Mouse (Mus musculus) hindbrain, embryonic 13.5 days (tissue): ENCODE data around the gene Bach1. TPM values are rescaled to one million over a fixed set of nuclear protein-coding genes. Genes with fewer than 3 reads are reported as not detected.

ENCODE experiments used
- ATAC-seq: fragments of 200-750 bp; cut with Nextera tagmentation; 2 replicates; pipeline ENCODE4 v1.8.0; 2017; ENCODE audit warnings: moderate TSS enrichment; ENCODE audit not compliant: low FRiP score
- H3K27ac ChIP-seq: fragments of 300-500 bp; sonication (generic); 2 replicates; pipeline ENCODE4 v1.5.1; 2015; ENCODE audit warnings: inconsistent platforms, mild to moderate bottlenecking, moderate library complexity
- H3K27me3 ChIP-seq: fragments of 300-500 bp; sonication (generic); 2 replicates; pipeline ENCODE4 v1.6.1; 2015; ENCODE audit warnings: mild to moderate bottlenecking, inconsistent platforms
- H3K36me3 ChIP-seq: fragments of 300-500 bp; sonication (generic); 2 replicates; pipeline ENCODE4 v1.6.1; 2015; ENCODE audit warnings: mild to moderate bottlenecking, inconsistent platforms
- H3K4me1 ChIP-seq: fragments of 300-500 bp; sonication (generic); replicated peaks from 2 replicates; pipeline ENCODE4 v1.6.1; 2015; ENCODE audit warnings: inconsistent platforms
- H3K4me2 ChIP-seq: fragments of 300-500 bp; sonication (generic); 2 replicates; pipeline ENCODE4 v1.6.1; 2015; ENCODE audit warnings: inconsistent platforms, mild to moderate bottlenecking, moderate library complexity
- H3K4me3 ChIP-seq: fragments of 300-500 bp; sonication (generic); 2 replicates; pipeline ENCODE4 v1.5.1; 2015; ENCODE audit warnings: mild to moderate bottlenecking, inconsistent platforms
- H3K9ac ChIP-seq: fragments of 300-500 bp; sonication (generic); 2 replicates; pipeline ENCODE4 v1.6.1; 2015; ENCODE audit warnings: mild to moderate bottlenecking, inconsistent platforms
- H3K9me3 ChIP-seq: fragments of 300-500 bp; sonication (generic); 2 replicates; pipeline ENCODE4 v1.6.1; 2016; ENCODE audit warnings: inconsistent platforms
- WGBS: fragments of 180-500 bp; shearing (Covaris S2); methylation state at CpG from one replicate; pipeline ENCODE4 v1.1.7; 2015; 5-methylcytosine and 5-hydroxymethylcytosine counted together
- polyA plus RNA-seq: library from polyadenylated mRNA; unstranded; fragments of >200 nt; fragmentation: Nextera tagmentation; extraction: Ambion mirVana; gene quantifications from 2 replicates; pipeline ENCODE4 v1.2.1, GENCODE M21; 2015

The Bach1 gene
- polyA plus RNA-seq: 26.1 and 26.6 TPM in 2 replicates

- under 1% methylated on average over 75 of the region's 84 CpGs for WGBS
- peak; percentile 94 for ATAC-seq
- Histone ChIP-seq H3K9ac (peak within 1 kb of the TSS; percentile 99), H3K4me2 (peak within 1 kb of the TSS; percentile 71), H3K27ac (peak within 1 kb of the TSS; percentile 96), H3K4me3 (peak within 1 kb of the TSS; percentile 80), H3K27me3 (no peaks in the 10 kb centered on the region), H3K36me3 (no peaks in the 10 kb centered on the region), H3K4me1 (peaks cover 36% of the 10 kb centered on the region), H3K9me3 (no peaks in the 10 kb centered on the region)
Observed at GRCm38 (mm10) chr16:87698692-87699305, at the start of gene Bach1. Gene Bach1, plus strand, starts transcription at chr16:87698945.

- H3K27ac ChIP-seq: no peak overlapping the region
- no peak overlapping the region for H3K4me3 ChIP-seq
- H3K4me2 ChIP-seq: no peak overlapping the region
- no peak overlapping the region for H3K9ac ChIP-seq
- no peaks in the 10 kb centered on the region for H3K4me1 ChIP-seq
- 54% methylated on average over 8 of the region's 8 CpGs for WGBS
- no peaks in the 10 kb centered on the region for H3K9me3 ChIP-seq
- ATAC-seq: no peak
- no peaks in the 10 kb centered on the region for H3K27me3 ChIP-seq
- no peaks in the 10 kb centered on the region for H3K36me3 ChIP-seq
Observed at GRCm38 (mm10) chr16:87652344-87652743, 46.4 kb upstream of the Bach1 start.

GRCm38 (mm10) chr16:87652924-87653323 lies 45.8 kb upstream of the Bach1 start:
- ATAC-seq: no peak
- WGBS: 90% methylated on average over 13 of the region's 13 CpGs

GRCm38 (mm10) chr16:87654016-87654575 lies 44.6 kb upstream of the Bach1 start:
- Histone ChIP-seq H3K4me2 (no peak overlapping the region), H3K9ac (no peak overlapping the region), H3K27ac (no peak overlapping the region), H3K4me3 (no peak overlapping the region), H3K4me1 (no peaks in the 10 kb centered on the region), H3K27me3 (no peaks in the 10 kb centered on the region), H3K36me3 (no peaks in the 10 kb centered on the region), H3K9me3 (no peaks in the 10 kb centered on the region)
- 83% methylated on average over 11 of the region's 11 CpGs for WGBS
- no peak for ATAC-seq

More at GRCm38 (mm10) chr16:87652924-87653323, 45.8 kb upstream of the Bach1 start:
- no peaks in the 10 kb centered on the region for H3K9me3 ChIP-seq
- H3K36me3 ChIP-seq: no peaks in the 10 kb centered on the region
- H3K27me3 ChIP-seq: no peaks in the 10 kb centered on the region
- H3K4me3 ChIP-seq: no peak overlapping the region
- H3K4me1 ChIP-seq: no peaks in the 10 kb centered on the region
- no peak overlapping the region for H3K9ac ChIP-seq
- H3K4me2 ChIP-seq: no peak overlapping the region
- no peak overlapping the region for H3K27ac ChIP-seq

- no peak overlapping the region for H3K4me2 ChIP-seq
- ATAC-seq: no peak
- H3K9me3 ChIP-seq: no peaks in the 10 kb centered on the region
- no peaks in the 10 kb centered on the region for H3K27me3 ChIP-seq
- no peaks in the 10 kb centered on the region for H3K36me3 ChIP-seq
- no peak overlapping the region for H3K4me3 ChIP-seq
- WGBS: 77% methylated on average over 5 of the region's 5 CpGs
- no peak overlapping the region for H3K9ac ChIP-seq
- H3K27ac ChIP-seq: no peak overlapping the region
- H3K4me1 ChIP-seq: no peaks in the 10 kb centered on the region
Observed at GRCm38 (mm10) chr16:87655005-87655404, 43.7 kb upstream of the Bach1 start.

GRCm38 (mm10) chr16:87655579-87655978 lies 43.2 kb upstream of the Bach1 start:
- Histone ChIP-seq H3K9ac (no peak overlapping the region), H3K36me3 (no peaks in the 10 kb centered on the region), H3K27me3 (no peaks in the 10 kb centered on the region), H3K27ac (no peak overlapping the region), H3K4me2 (no peak overlapping the region), H3K4me1 (no peaks in the 10 kb centered on the region), H3K9me3 (no peaks in the 10 kb centered on the region), H3K4me3 (no peak overlapping the region)
- WGBS: 82% methylated on average over 9 of the region's 9 CpGs
- no peak for ATAC-seq

GRCm38 (mm10) chr16:87656771-87657170 lies 42.0 kb upstream of the Bach1 start:
- no peaks in the 10 kb centered on the region for H3K9me3 ChIP-seq
- no peaks in the 10 kb centered on the region for H3K27me3 ChIP-seq
- no peak overlapping the region for H3K4me2 ChIP-seq
- no peaks in the 10 kb centered on the region for H3K36me3 ChIP-seq
- no peak for ATAC-seq
- no peak overlapping the region for H3K4me3 ChIP-seq
- no peak overlapping the region for H3K27ac ChIP-seq
- no peak overlapping the region for H3K9ac ChIP-seq
- WGBS: 97% methylated on average over 4 of the region's 4 CpGs
- H3K4me1 ChIP-seq: no peaks in the 10 kb centered on the region

- Histone ChIP-seq H3K9ac (no peak overlapping the region), H3K27me3 (no peaks in the 10 kb centered on the region), H3K9me3 (no peaks in the 10 kb centered on the region), H3K36me3 (no peaks in the 10 kb centered on the region), H3K27ac (no peak overlapping the region), H3K4me2 (no peak overlapping the region), H3K4me3 (no peak overlapping the region), H3K4me1 (no peaks in the 10 kb centered on the region)
- no peak for ATAC-seq
- WGBS: 94% methylated on average over 9 of the region's 9 CpGs
Observed at GRCm38 (mm10) chr16:87657291-87657690, 41.5 kb upstream of the Bach1 start.

GRCm38 (mm10) chr16:87661024-87661471 lies 37.7 kb upstream of the Bach1 start:
- Histone ChIP-seq H3K9me3 (no peaks in the 10 kb centered on the region), H3K36me3 (no peaks in the 10 kb centered on the region), H3K4me1 (peaks cover 6% of the 10 kb centered on the region; the same call in 1 of the 2 replicates), H3K4me2 (no peak overlapping the region), H3K27ac (no peak overlapping the region), H3K9ac (no peak overlapping the region), H3K27me3 (no peaks in the 10 kb centered on the region), H3K4me3 (no peak overlapping the region)
- no peak for ATAC-seq
- 81% methylated on average over 12 of the region's 12 CpGs for WGBS

- Histone ChIP-seq H3K27me3 (no peaks in the 10 kb centered on the region), H3K9me3 (no peaks in the 10 kb centered on the region), H3K9ac (no peak overlapping the region), H3K4me2 (no peak overlapping the region), H3K36me3 (no peaks in the 10 kb centered on the region), H3K4me1 (peaks cover 6% of the 10 kb centered on the region; the same call in 1 of the 2 replicates), H3K27ac (no peak overlapping the region), H3K4me3 (no peak overlapping the region)
- WGBS: 89% methylated on average over 8 of the region's 8 CpGs
- ATAC-seq: no peak
Observed at GRCm38 (mm10) chr16:87661636-87662035, 37.1 kb upstream of the Bach1 start.

- 90% methylated on average over 2 of the region's 2 CpGs for WGBS
- Histone ChIP-seq H3K9ac (no peak overlapping the region), H3K36me3 (no peaks in the 10 kb centered on the region), H3K27me3 (no peaks in the 10 kb centered on the region), H3K4me2 (no peak overlapping the region), H3K27ac (no peak overlapping the region), H3K4me3 (no peak overlapping the region), H3K4me1 (peaks cover 6% of the 10 kb centered on the region; the same call in 1 of the 2 replicates), H3K9me3 (no peaks in the 10 kb centered on the region)
- ATAC-seq: no peak
Observed at GRCm38 (mm10) chr16:87662528-87662927, 36.2 kb upstream of the Bach1 start.

- Histone ChIP-seq H3K4me3 (no peak overlapping the region), H3K4me2 (no peak overlapping the region), H3K4me1 (peaks cover 6% of the 10 kb centered on the region; the same call in 1 of the 2 replicates), H3K36me3 (no peaks in the 10 kb centered on the region), H3K27me3 (no peaks in the 10 kb centered on the region), H3K9ac (no peak overlapping the region), H3K9me3 (no peaks in the 10 kb centered on the region), H3K27ac (no peak overlapping the region)
- WGBS: 86% methylated on average over 6 of the region's 6 CpGs
- no peak for ATAC-seq
Observed at GRCm38 (mm10) chr16:87663890-87664289, 34.9 kb upstream of the Bach1 start.

- no peak overlapping the region for H3K9ac ChIP-seq
- no peaks in the 10 kb centered on the region for H3K27me3 ChIP-seq
- peaks cover 6% of the 10 kb centered on the region; the same call in 1 of the 2 replicates for H3K4me1 ChIP-seq
- H3K4me3 ChIP-seq: no peak overlapping the region
- ATAC-seq: no peak
- H3K4me2 ChIP-seq: no peak overlapping the region
- 47% methylated on average over 9 of the region's 9 CpGs for WGBS
- H3K27ac ChIP-seq: no peak overlapping the region
- H3K36me3 ChIP-seq: no peaks in the 10 kb centered on the region
- H3K9me3 ChIP-seq: no peaks in the 10 kb centered on the region
Observed at GRCm38 (mm10) chr16:87665246-87665645, 33.5 kb upstream of the Bach1 start.
